Mouse (Mus musculus): Measurements from ENCODE around the gene Fam129b.

GRCm38 (mm10) chr2:32974216-32974615 lies 98.3 kb downstream of the Fam129b start:
- TF ChIP-seq UBTF (IDR thresholded peaks at IDR 0.05; ENCODE audit: low read depth, low read length) (no peak), POLR2A (IDR thresholded peaks at IDR 0.05; ENCODE audit: low read depth, low read length) (no peak), MAZ (IDR thresholded peaks at IDR 0.05; ENCODE audit: low read depth, low read length) (no peak), TBP (conservative IDR thresholded peaks at IDR 0.05; ENCODE audit: low read depth, low read length) (no peak), USF2 (conservative IDR thresholded peaks at IDR 0.05; ENCODE audit: low read depth, low read length) (no peak), ZNF384 (IDR thresholded peaks at IDR 0.05; ENCODE audit: low read depth, low read length) (no peak), ZC3H11A (IDR thresholded peaks at IDR 0.05; ENCODE audit: low read depth, low read length) (no peak), CTCF (conservative IDR thresholded peaks at IDR 0.05 in 1 of 2, IDR thresholded peaks at IDR 0.05 in 1 of 2; ENCODE audit: low read depth in 2 of 2, low read length in 2 of 2) (no peak)
